Mouse (Mus musculus): ENCODE results near the gene Pde4c.

GRCm38 (mm10) chr8:70758308-70758615, 34.7 kb downstream of the Pde4c start:
- TF ChIP-seq CTCF (IDR thresholded peaks at IDR 0.05; ENCODE audit: control insufficient read depth, insufficient read depth, insufficient replicate concordance, low read depth, low read length) = no peak
- no peak for TF ChIP-seq POLR2A (IDR thresholded peaks at IDR 0.05; ENCODE audit: control insufficient read depth, low read depth, low read length)
